Mouse (Mus musculus) thymus, postnatal 4 days (tissue): Measurements from ENCODE around the gene Lpcat3.

Experiments
- DNase-seq: peaks from one replicate; pipeline ENCODE4 v3.0.0; 2021

Lpcat3 gene

DNA sequence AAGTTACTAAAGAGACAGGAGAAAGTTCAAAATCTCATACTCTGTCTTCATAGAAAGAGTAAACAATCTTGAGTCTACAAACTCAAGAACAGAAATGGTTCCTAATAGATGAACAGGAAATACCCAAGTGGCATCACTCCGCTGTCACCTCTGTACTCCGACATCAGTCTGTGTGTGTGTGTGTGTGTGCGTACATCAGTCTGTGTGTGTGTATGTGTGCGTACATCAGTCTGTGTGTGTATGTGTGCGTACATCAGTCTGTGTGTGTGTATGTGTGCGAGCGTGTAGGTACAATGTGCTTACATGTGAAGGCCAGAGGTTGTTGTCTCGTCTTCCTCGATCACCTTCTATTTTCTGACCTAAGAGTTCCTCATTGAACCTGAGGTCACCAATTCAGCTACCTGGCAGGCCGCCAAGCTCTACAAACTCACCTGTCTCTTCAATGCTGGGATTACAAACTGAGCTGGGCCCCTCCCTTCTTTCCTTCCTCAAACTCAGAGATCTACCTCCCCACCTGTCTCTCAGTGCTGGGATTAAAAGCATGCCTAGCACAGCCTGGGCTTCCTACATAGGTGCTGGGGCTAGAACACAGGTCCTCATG is 45.6 kb downstream of the Lpcat3 start:
- DNase-seq = no peak

DNA sequence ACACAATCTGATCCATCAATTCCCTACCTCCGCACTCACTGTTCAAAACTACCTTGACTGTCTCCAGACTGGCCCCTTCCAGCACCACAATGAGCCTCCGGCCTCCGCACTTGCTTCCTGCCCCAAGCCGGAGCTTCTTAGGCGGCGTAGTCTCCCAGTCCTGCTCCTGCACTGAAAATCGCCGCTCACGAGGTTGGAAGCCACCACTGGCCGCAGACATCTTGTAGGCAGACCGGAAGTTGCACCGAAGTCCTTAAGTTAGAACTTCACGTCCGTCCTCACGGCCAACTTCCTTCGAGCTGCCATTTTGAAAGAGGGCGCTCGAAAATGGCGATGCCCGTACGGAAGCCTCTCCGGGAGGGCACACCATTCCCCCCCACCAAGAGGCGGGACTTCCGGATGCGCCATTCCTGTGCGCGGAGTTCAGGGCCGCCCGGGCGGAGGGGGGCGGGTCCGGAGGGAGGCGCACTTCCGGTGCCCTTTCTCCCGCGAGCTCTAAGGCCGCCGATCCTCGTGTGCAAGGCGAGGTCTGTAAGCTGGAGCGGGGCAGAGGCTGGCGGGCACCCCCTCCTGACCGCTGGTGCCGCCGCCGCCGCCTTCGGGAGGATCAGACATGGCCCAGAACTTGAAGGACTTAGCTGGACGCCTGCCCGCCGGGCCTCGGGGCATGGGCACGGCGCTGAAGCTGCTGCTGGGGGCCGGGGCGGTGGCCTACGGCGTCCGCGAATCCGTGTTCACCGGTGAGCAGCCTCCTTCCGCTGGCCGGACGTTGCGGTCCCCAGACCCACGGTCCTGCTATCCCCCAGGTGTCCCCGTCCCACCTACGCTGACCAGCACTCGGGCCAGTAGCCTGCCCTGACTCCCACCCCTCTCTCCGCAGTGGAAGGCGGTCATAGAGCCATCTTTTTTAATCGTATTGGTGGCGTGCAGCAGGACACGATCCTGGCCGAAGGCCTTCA is 49.3 kb downstream of the Lpcat3 start, which contains the start of the genes Emg1 and Phb2:
Gene Emg1 (minus strand): TSS at position 355 of the 959 bp plus-strand sequence.
Gene Phb2 (plus strand): TSS at position 513 of the 959 bp plus-strand sequence.
- DNase-seq = peak; percentile 99

DNA sequence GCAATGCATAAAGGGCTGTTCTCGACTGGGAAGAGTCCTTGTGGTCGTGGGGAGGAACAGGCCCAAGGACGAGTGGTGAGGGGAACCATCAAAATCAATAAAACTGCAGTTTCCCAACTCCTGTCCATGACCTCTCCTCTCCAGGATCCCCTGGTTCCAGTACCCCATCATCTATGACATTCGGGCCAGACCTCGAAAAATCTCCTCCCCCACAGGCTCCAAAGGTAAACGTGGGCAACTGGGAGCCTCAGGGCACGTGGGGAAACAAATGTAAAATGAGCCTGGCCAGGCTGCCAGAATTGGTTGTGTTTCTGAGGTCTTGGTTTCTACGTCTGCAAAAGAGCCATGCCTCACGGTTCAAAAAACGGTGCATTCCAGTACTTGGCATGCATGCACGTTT is 50.1 kb downstream of the Lpcat3 start:
- no peak for DNase-seq

DNA sequence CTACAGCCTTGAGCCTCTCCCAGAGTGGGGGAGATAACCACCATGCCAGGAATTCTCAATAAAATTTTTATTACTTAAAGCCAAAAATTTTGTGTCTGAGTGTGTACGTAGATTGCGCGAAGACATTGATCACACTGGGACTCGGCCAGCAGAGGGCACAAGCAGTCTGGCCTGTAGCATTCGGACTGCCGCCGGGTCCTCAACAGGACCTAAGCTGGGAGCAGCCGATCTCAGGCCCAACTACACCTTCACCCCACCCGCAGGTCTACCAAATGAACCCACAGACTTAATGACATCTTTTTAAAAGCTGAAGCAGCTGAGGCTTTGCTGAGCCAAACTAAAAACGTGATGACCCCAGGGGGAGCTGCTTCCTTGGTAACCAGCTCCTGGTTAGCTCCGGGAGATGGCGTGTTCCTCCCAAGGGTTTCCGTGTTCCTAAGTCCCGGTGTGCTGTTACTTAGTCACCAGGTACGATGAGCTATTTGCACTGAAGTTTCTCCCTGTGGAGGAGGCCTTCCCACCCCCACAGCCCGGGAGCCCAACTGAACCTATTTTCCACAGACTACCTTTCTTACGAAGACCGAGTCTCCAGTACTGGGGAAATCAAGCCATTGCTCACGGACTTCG is 54.1 kb downstream of the Lpcat3 start:
- peak; percentile 66 for DNase-seq

DNA sequence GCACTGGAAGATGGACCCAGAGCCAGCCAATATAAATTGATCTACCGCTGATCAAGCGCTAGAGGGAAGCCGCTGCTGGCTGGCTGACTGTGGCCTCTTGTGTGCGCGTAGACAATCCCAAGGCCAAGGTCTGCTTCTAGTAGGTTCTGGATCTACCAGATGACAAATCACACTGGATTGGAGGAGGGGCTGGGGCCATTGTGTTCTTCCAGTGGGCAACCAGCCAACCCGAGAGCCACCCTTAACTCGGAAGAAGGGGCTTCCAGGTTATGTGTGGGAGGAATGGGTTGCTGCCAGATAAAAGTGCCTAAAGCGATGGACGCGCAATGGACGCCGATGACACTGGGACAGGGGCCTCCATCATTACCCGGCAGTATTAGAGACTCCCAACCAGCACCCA is 55.1 kb downstream of the Lpcat3 start:
- no peak for DNase-seq

DNA sequence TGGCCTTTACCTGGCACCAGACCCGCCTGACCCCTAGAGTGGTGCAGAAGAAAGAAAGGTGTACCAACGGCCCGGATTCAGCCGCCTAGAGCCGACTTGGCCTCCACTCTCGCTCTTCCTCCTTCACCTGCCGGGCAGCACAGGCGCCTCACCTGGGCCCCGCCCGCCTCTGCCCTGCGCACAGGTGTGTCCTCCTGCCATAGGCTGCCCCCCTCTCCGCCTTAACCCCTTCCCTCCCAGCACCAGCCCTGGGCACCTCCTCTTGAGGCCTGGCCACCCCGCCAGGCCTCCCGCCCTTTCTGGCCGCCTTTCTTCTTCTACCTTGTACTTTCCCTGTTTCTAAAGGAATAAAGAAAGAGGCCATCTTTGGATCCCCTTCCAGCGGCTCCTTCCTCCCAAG is 55.9 kb downstream of the Lpcat3 start:
- no peak for DNase-seq

DNA sequence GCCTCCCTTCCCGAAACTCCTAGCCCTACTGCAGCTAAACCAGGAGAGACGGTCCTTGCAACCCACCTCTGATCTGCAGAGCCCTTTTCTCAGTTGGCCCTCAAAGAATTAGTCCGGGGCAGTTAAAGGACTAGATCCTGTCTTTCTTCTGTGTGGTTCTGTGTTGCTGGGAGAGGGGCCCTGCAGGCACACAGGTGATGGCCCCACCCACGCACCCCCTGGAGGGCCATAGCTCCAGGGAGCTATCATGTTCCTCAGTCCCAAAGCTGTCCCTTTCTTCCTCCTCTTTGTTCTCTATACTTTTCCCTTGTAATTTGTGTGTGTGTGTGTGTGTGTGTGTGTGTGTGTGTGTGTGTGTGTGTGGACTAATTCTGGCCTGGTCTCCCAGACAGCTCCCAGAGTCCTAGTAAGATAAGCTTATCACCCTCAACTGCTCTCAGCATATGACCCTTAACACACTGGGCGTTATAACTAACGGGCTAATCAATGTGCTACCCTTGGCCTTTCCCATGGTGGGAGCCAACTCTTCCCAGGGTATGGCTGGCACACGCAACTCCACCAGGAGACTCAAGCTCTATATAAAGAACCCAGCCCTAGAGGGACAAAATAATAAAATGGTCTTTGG is 56.6 kb downstream of the Lpcat3 start:
- peak; percentile 47 for DNase-seq

DNA sequence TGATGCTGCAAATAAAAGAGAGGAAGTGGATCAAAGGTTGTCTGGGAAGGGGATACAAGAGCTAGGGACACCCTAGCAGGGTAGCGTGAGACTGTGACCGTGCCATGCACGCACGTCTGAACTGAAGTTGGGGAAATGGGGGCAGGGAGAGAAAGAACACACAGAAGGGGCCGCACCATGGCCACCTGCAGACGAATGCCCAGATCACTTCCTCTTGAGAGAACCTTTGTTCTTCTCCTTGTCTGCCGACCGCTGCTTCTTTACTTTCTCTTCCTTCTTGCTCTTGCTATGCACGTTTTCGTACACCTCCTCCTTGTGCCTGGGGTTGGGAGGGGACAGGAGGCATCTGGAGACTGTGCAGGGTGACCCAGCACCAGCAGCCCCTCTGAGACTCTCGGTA is 58.1 kb downstream of the Lpcat3 start:
- peak; percentile 60 for DNase-seq

DNA sequence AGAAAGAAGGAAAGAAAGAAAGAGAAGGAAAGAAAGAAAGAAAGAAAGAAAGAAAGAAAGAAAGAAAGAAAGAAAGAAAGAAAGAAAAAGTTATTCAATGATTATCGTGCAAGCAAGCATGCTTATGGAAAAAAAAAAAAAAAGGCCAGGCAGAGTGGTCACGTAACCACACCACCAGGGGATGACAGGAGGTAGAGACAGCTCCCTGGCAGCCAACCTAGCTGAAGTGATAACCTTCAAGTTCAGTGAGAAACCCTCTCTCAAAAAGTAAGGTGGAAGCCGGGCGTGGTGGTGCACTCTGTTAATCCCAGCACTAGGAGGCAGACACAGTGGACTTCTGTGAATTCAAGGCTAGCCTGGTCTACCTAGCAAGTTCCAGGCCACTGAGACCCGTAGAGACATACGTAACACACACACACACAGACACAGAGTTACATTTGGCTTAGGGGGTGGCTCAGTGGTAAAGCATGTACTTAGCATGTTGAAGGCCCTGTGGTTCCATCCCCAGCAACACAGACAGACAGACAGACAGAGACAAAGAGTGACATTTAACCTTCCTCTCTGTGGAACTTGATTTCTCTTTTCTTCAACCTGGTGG is 60.1 kb downstream of the Lpcat3 start:
- no peak for DNase-seq

DNA sequence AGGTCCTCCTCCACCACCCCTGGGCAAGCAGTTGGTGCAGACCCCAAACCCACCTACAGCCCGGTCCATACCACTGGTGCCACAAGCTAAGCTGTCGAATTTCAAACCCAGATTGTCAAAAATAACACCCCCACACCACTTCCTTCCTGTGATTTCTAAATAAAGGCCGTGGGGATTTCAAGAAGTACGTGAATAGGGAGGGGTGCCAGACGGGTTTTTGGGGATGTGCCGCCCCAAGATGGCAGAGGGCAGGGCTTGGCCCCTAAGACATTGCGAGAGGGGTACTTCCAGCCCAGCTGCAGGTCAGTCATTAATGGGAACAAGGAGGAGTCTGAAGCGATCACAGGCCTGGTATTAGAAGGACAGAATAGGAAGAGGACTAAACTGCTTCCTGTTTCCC is 60.7 kb downstream of the Lpcat3 start:
- DNase-seq = no peak

DNA sequence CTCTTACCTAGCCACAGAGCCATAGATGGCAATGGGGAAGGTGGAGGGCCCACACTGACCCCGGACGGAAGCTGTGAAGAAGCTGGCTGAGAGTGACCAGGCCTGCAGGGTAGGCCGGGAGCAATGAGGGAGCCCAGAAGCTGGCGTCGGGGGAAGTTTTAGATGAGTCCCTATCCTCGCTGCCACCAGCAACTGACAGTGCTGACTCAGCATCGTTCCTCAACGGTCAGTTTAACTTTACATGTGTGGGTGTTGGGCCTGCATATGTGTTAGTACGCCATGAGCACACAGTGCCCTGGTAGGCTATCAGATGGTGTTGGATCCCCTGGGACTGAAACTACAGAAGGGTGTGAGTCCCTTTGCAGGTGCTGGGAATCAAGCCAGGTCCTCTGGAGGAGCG is 61.6 kb downstream of the Lpcat3 start:
- no peak for DNase-seq

DNA sequence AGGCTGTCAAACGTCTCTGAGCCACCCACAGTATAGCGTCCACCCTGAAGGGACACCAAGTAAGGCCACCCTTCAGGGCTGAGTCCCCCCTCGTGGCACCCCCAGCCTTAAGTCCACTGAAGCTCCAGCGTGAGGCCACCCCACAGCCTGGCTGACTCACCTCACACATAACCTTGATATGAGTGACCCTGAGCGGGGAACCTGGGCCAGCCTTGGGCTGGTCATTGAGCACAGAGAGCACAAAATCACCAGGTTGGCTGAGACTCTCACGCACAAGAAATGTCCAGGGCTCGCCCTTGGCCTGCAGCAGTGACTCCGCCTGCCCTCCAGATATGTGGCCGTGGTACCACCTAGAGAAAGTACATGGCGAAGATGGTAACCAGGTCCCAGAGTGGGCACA is 65.8 kb downstream of the Lpcat3 start:
- DNase-seq = no peak

DNA sequence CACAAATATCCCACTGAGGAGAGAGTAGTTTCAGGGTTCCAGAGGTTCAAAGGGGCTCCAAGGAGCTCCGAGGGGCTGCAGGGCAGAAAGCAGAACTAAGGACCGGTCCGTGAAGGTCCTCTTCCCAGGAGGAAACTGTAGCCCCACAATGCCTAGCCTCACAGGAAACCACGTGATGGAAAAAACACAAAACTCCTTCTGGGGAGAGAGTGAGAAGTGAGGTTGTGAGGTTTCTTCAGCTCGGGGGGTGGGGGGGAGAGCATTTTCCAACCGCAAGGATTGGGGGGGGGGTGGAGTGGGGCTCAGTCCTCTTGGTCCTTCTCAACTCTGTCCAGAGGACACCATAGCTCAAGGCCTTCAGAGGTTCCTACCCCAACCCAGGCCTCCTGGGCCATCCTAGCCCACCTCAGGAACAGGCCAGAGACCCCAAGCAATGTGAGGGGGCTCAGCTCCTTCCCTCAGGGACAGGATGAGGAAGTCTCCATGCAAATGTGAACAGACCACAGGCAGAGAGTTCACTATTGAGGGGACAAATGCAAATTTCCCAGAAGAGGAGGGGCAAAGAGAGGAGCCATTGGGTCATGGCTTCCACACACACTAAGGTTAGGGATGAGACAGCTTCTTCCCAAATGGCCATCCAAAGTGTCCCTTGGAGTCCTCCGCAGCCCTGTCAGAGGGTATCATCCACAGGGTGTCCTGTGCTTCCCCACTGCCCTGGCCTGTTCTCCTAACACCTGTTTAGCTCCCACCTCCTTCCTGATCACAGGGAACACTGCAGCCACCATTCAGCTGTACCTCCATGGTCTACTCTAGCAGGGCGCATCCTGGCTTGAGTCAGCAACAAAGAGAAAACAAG is 67.3 kb downstream of the Lpcat3 start:
- no peak for DNase-seq

DNA sequence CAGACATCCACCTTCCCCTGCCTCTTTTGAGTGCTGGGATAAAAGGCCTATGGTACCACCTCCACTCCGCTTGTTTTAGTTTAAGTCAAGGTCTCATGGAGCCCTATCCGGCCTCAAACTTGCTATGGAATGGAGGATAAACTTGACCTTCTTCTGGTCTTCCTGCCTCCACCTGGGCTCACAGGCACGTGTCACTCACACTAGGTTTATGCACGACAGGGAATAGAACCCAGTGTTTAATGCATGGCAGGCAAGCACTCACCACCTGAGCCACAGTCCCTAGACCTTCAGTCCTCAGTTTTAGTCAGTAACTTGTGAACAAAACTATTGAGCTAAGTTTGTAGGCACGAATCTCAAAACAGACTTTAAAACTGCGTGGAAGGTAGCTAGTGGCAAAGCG is 68.2 kb downstream of the Lpcat3 start:
- no peak for DNase-seq

DNA sequence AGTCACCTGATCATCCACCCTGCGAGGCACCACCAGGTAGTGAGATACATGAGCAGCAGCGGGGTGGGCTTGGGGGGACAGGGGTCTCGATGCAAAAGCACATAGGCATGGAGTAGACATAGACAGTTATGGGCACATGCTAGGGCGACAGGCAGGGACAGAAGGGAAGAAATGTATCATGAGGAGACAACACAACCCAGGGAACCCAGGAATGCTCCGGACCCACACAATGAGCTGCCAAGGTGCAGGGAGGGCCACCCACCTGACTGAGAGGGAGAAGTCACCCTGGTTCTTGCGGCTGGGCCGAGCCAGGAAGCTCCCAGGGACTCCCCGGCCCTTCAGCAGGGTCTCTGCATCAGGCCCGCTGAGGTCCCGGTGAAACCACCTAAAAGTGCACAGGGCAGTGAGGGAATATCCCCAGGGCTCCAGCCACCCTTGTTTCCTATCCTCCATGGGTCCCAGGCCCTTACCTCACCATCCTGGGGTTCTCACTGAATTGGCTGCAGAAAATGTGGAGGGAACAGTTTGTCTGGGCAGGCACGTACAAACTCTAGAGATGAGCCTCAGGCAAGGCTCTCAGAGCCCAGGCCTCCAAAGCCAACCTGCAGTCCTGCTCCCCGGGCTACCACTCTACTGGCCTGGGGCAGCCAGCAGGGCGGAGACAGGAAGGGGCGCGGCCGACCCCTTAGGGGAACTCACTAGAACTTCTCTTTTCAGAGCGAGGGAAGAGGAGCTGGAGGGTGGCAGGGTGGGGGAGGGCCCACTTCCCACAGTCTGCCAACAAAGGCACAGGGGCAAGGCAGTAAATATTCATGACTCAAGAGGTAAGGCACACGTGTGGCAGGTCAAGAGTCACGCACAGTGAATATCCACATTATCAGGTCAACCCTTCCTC is 69.9 kb downstream of the Lpcat3 start:
- peak; percentile 84 for DNase-seq

DNA sequence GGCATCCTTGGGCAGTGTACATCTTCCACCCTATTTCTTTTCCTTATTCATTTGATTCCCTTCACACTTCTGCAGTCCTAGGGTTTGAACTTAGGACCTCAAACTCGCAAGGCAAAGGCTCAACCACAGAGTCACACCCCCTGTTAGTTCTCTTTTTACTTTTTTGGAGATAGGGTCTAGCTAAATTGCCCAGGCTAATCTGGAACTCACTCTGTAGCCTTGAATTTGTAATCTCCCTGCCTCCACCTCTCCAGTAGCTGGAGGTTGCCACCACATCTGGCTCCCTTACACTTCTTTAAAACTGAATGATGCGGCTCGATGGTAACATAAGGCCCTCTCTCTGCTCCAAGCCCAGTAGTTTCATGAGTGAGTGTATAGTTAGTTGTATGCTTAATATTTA is 71.6 kb downstream of the Lpcat3 start:
- DNase-seq = no peak

DNA sequence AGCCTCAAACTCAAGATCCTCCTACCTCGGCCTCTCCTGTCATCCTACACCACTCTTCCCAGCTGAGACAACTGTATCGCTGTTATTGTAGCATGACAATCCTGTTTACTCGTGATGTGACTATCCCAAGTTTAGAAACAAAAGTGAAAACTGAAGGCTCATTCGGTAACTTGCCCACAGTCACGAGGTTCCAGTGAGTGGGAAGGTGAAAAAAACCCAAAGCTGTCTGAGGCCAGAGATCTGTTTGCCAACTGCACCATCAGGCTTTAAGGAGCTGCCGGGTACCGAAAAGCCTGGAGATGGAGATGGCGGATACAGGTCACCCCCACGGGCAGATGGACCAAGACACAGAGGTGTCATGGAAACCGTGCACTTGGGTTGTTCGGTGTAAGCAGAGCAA is 74.2 kb downstream of the Lpcat3 start:
- DNase-seq = no peak

DNA sequence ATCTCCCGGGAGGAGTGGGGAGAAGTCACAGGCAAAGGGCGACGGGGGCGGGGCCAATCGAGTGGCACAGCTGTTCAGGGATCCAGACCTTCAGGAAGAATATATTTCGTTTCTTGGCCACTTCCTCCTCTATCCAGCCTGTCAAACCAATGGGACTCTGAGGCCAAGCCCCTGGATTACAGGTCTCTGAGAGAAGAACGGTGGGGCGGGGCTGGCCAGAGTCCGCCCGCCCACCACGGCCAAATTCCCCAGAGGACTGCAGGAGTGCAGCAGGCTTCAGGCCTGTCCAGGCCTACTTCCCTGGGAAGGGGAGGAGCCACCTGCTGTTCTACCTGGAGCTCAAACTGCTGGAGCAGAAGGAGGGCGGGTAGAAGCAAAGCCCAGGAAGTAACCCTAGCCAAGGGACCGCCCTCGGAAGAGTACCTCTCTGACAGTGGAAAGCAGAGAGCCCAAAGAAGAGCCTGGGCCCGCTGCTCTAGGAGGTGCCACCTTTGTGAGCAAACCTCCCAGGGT is 75.7 kb downstream of the Lpcat3 start, which contains the start of gene Ptpn6:
Gene Ptpn6 (minus strand): TSS at position 204 of the 513 bp plus-strand sequence.
- peak; percentile 71 for DNase-seq

DNA sequence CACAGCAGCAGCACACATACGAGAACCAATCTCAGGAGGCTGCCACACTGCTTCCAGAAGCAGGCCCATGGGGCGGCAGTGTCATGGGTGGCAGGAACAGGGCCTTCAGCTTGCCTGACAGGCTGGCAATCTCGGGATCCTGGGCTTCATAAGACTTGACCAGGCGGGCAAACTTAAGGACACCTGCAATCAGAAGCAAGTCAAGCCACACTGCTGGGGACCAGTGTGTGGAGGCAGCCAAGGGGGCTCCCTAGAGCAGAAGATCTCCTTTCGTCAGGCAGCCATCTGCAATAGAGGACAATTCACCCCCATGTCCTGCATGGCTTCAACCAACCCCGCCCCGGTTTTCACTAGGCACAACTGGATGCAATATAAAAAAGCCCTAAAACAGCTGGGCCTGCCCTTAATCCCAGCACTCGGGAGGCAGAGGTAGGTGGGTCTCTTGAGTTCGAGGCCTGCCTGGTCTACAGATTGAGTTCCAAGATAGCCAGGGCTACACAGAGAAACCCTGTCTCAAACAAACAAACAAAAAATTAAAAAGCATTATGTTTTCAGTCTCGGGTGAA is 76.5 kb downstream of the Lpcat3 start:
- DNase-seq = peak; percentile 41
